Mouse (Mus musculus) lung, adult 2 months (tissue): ENCODE results near the gene Papola.

Experiments used
- CTCF ChIP-seq: fragments of 200-500 bp; IDR thresholded peaks from 2 replicates; pipeline ENCODE4 v1.5.1; 2011; ENCODE audit warnings: mild to moderate bottlenecking, low read length, control low read depth; ENCODE audit not compliant: insufficient read depth
- POLR2A ChIP-seq: fragments of 200-500 bp; IDR thresholded peaks from 2 replicates; pipeline ENCODE4 v1.6.1; 2011; ENCODE audit warnings: low read depth, mild to moderate bottlenecking, control low read depth, low read length, borderline replicate concordance; ENCODE audit errors: extremely low read depth

GRCm38 (mm10) chr12:105884515-105885323, 100.2 kb downstream of the Papola start:
- TF ChIP-seq POLR2A (no peak), CTCF (no peak)
